Mouse (Mus musculus): ENCODE results near the gene Gm11639.
"Not testable (repeated sequence)": the region's sequence is repeated elsewhere in the genome, so short reads cannot be mapped to it uniquely, and the experiment has no call there.

Gm11639 gene

GRCm38 (mm10) chr11:105112448-105112847, 426.9 kb downstream of the Gm11639 start:
- not testable (repeated sequence) for DNase-seq (ENCODE audit: extremely low read depth, low read depth)

GRCm38 (mm10) chr11:105117814-105118213, 432.3 kb downstream of the Gm11639 start:
- DNase-seq (ENCODE audit: extremely low read depth, low read depth): no peak

DNA sequence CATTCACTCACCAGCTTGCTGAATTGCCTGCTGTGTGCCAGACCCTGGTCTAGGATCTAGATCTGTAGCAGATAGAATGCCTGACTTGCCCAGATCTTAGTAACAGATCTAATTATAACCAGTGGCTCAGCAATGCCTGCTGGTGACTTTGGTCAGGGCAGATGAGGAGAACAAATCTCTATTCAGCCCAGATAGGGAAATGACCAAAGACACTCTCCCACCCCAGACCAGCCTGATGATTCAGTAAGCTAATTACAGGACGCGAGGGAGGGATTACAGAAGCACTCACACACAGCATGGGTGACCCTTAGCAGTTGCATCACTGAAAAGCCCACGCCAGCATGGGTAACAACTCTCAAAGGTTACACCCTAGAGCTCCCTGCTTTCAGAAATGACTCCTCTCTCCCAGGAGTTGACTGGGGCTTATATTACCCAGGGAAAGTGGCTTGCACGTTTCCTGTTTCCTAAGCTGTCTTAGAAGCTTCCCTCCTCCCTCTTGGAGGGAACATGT, 435.1 kb downstream of the Gm11639 start:
- DNase-seq (ENCODE audit: extremely low read depth, low read depth): no peak

- not testable (repeated sequence) for DNase-seq (ENCODE audit: extremely low read depth, low read depth)
These were observed 436.3 kb downstream of the Gm11639 start for GRCm38 (mm10) chr11:105121792-105122191.

DNA sequence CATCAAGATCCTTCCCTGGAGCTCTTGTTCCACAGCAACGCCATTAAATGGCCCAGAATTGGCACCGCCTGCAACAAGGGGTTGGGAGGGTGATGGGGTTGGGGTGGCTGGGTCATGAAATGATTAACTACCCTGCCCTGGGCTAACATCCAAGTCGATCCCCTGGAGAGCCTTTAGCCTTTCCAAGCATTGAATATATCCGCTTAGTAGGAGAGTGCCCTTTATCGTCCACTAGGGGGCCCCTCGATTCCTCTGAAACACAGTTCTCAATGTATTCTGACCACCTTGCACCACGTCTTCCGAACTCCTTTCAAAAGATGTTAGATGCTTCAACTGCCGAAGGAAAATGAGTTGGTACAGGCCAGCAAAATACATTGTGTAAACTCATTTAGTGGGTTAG, 438.5 kb downstream of the Gm11639 start:
- DNase-seq (ENCODE audit: extremely low read depth, low read depth): peak; percentile 61

DNA sequence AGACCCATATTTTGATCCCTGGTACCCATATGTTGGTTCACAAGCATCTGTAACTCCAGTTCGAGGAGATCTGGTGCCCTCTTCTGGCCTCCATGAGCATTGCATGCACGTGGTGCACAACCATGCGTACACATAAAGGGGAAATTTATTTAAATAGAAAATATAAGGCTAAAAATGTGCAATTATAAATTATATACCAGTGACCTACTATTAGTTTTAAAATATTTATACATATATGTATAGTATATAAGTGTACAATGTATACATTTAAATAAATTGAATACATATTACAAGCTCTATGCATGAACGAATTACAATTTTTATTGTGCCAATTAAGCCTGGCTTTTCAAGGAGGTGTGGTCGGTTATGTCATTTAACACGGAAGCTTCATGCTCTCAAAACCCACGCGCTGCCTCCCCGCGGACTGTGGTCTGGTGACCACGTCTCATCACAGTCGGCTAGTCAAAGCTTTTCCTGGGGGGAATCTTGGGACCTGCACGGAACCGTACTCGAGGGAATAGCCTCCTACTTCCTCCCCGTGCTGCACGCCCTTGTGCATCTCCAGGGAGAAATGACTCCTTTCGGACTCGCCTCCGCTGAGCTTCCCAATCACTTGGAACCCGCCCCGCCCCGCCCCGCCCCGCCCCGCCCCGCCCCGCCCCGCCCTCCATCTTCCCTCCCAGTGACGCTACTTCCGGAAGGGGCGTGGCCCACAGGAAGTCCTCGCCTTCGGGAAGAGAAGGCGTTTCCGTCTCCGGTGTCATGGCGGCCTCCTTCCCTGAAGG, 440.4 kb downstream of the Gm11639 start, which contains the start of gene Mettl2:
Mettl2 (plus strand) TSS at position 691 of the 785 bp plus-strand sequence.
- DNase-seq (ENCODE audit: extremely low read depth, low read depth): peak; percentile 83

GRCm38 (mm10) chr11:105126520-105127029, 441.1 kb downstream of the Gm11639 start:
- no peak for DNase-seq (ENCODE audit: extremely low read depth, low read depth)

DNA sequence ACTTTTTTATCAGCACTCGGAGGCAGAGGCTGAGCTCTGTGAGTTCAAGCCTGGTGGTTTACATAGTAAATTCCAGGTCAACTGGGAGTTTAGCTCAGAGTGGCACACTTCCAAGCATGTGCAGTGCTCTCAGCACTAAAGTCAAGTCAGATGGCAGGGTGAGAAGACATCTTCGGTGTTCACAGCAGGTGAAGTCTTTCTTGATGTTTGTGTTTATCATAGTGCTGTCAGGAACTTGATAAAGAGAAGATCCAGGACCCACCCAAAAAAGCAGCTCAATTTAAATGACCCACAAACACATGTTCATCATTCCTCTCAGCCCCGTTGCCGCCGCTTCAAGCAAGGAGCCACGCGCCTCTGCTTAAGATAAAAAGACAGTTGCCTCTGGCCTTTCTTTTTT, 450.2 kb downstream of the Gm11639 start:
- no peak for DNase-seq (ENCODE audit: extremely low read depth, low read depth)

DNA sequence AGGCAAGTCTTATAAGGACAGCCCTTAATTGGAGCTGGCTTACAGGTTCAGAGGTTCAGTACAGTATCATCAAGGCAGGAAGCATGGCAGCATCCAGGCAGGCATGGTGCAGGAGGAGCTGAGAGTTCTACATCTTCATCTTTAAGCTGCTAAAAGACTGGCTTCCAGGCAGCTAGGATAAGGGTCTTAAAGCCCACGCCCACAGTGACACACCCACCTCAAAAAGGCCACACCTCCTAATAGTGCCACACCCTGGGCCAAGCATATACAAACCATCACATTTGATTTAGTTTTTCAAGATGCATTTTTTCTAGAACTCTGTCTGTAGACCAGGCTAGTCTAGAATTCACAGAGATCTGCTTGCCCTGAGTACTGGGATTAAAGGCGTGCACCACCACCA, 451.7 kb downstream of the Gm11639 start:
- not testable (repeated sequence) for DNase-seq (ENCODE audit: extremely low read depth, low read depth)

DNA sequence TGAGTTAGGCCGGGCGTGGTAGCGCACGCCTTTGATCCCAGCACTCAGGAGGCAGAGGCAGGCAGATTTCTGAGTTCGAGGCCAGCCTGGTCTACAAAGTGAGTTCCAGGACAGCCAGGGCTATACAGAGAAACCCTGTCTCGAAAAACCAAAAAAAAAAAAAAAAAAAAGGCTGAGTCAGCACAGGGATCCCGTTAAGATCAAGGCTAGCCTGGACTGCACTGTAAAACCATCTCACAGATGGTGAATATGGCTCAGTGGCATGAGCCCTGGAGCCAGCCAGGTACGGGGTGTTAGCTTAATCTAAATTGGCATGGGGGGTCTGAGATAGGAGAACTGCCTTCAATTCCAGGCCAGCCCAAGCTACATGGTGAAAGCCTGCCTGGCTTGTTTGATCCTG, 455.0 kb downstream of the Gm11639 start:
- DNase-seq (ENCODE audit: extremely low read depth, low read depth): not testable (repeated sequence)

- DNase-seq (ENCODE audit: extremely low read depth, low read depth): no peak
These were observed 455.6 kb downstream of the Gm11639 start for GRCm38 (mm10) chr11:105141115-105141514.

DNA sequence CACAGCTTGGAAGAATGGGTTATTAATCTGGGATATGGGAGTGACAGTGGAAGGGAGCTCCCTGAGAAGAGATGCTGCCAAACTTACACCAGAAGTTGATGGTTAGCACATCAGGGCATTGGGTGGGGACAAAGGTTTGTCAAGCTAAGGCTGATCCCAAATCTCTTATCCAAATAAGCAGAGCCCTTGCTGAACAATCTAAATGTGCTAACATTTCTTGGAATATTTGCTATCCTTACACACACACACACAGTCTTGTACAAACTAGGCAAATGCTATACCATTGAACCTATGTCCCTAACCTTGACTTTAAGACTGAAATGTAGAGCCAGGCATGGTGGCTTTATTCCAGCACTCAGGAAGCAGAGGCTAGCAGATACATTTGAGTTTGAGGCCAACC, 458.1 kb downstream of the Gm11639 start:
- no peak for DNase-seq (ENCODE audit: extremely low read depth, low read depth)

DNA sequence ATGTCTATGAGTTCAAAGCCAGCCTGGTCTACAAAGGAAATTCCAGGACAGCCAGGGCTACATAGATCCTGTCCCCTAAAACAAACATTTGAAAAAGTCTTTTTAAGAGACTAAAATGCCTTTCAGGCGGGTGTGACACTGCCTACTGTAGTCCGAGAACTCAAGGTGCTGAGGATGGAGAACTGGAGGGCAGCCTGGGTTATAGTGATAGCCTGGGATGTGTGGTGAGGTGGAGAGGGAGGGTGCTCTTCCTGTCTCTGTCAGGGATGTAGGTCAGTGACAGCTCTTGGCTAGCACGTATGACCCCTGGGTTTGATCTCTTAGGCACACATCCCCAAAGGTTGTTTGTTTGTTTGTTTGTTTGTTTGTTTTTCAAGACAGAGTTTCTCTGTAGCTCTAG, 458.6 kb downstream of the Gm11639 start:
- DNase-seq (ENCODE audit: extremely low read depth, low read depth): no peak

DNA sequence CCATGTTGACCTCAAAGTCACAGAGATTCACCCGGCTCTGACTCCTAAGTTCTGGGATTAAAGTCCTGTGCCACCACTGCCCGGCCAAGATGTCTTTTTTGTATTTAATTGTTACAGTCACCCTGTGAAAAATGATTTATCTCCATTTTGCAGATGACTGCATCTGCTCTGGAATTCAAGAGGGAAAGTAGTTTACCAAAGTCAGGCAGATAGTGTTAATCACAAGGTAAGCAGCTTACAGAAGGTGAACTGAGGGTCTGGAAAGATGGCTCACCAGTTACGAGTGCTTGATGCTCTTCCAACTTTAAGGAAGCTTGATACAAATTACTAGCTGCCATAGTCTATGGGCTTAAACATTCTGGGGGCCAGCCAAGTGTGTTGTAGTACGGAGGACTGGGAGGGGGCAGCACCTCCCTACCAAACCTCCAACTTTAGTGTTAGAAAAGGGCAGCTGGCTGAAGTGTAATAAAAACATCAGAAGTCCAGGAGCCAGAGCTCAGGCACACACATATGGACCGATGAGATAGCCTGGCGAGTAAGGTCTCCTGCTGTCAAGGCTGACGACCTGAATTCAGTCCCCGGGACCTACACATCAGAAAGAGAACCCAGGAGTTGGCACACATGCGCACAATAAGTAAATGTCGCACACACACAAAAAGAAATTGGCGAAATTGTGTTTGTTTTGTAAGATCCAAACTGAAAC, 459.2 kb downstream of the Gm11639 start:
- no peak for DNase-seq (ENCODE audit: extremely low read depth, low read depth)

GRCm38 (mm10) chr11:105145211-105145610, 459.7 kb downstream of the Gm11639 start:
- DNase-seq (ENCODE audit: extremely low read depth, low read depth): no peak

- DNase-seq (ENCODE audit: extremely low read depth, low read depth): no peak
These were observed 461.1 kb downstream of the Gm11639 start, which contains the start of gene Gm10842 for GRCm38 (mm10) chr11:105146593-105146992. TSS of gene Gm10842 (plus strand) at chr11:105146893.

DNA sequence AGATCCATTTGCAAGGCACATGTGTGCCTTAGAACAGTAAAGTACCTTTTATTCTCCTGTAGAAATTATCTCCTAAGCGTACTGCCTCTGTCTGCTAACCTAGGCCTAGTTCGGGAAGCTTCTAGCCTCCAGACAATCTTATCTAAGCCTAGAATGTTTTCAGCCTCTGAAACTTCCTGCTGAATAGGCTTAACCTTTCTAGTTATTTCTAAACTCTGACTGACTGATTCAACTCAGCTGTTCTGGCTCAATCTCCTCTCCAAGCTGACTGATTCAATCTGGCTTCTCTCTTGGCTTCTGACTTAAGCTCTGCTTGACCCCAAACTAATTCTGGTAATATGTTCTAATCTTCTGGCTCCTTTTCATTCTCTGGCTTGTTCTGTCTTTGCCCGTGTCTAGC, 463.8 kb downstream of the Gm11639 start:
- DNase-seq (ENCODE audit: extremely low read depth, low read depth): peak; percentile 36

DNA sequence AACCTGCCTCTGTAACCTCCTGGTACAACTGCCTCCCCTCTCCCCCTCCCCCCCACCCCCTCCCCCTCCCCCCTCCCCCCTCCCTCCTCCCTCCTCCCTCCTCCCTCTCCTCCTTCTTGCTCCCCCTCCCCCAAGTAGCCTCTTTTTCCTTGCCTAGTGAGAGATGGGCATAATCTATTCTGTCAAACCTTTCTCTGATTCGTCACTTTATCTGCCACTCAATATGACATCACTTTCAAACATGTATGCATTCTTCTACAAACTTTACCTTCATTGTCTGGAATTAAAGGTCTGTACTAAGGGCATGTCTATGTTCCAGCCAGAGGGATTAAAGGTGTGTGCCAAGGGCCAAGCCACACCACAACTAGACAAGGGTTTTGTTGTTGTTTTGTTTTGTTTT, 464.3 kb downstream of the Gm11639 start:
- DNase-seq (ENCODE audit: extremely low read depth, low read depth): peak; percentile 44

GRCm38 (mm10) chr11:105150691-105151090, 465.2 kb downstream of the Gm11639 start:
- no peak for DNase-seq (ENCODE audit: extremely low read depth, low read depth)

DNA sequence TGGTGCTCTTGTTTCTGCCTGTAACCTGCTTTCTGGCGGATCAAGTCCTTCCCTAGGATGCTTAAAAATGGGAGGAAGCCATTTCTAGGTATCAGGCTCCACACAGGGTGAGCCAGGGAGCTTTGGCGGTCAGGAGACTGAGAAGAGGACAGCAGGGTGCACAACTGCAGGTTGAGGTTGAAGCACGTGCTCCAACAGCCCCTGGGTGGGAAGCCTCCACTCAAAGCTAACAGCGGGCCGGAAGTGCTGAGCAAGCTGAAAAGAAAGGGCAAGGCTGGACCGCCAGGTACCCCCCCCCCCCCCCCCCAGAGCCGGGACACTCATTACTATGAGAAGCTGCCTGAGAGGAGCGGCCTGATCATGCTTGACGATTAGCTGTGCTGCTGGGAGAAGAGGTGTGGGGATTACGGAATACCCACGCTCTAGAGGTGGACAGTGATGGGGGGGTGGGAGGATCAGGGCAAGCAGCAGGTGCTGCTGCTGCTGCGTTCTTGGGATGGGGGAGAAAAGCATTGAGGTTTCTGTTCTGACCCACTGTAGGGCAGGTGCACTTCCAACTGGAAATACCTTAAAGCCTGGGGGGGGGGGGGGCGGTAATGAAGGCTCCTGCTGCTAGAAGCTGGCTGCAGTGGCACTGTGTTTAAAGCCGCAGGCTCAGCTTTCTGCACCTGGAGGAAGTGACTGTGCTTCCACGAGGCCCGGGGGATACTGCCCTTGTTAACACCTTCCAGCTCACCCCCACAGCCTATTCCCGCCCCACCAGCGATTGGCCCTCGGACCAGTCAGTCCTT, 465.9 kb downstream of the Gm11639 start:
- no peak for DNase-seq (ENCODE audit: extremely low read depth, low read depth)

GRCm38 (mm10) chr11:105152017-105152300, 466.5 kb downstream of the Gm11639 start:
- DNase-seq (ENCODE audit: extremely low read depth, low read depth): no peak

Measured in MEL-GATA-1-ER (cell line).